Mouse (Mus musculus) layer of hippocampus, postnatal 14 days (tissue): ENCODE results near the gene Ttc9b. TPM values are rescaled to one million over a fixed set of nuclear protein-coding genes. Genes with fewer than 3 reads are reported as not detected.
A peak's percentile ranks its signal among the peaks of the same experiment; 100 is the strongest.
"Not testable (repeated sequence)": the region's sequence is repeated elsewhere in the genome, so short reads cannot be mapped to it uniquely, and the experiment has no call there.

ENCODE experiments used
- DNase-seq, 2 experiments: peaks; one replicate each; pipeline ENCODE4 v3.0.0; 2021 to 2022; ENCODE audit warnings: low spot score in 2 of 2, mixed read lengths in 1 of 2
- total RNA-seq, 2 experiments: library from RNA; stranded (reverse); gene quantifications; 2 replicates each; pipeline ENCODE4 v1.2.3; 2021

Gene Ttc9b
- total RNA-seq, 2 experiments from 2014 or later = 81.8 to 84.7 TPM

- DNase-seq = no peak
Observed at GRCm38 (mm10) chr7:27634691-27635090, 19.0 kb upstream of the Ttc9b start.

GRCm38 (mm10) chr7:27635094-27635493 lies 18.6 kb upstream of the Ttc9b start:
- DNase-seq = not testable (repeated sequence)

- no peak for DNase-seq
Observed at GRCm38 (mm10) chr7:27644471-27644870, 9.2 kb upstream of the Ttc9b start.

- DNase-seq = no peak
Observed at GRCm38 (mm10) chr7:27646516-27646915, 7.2 kb upstream of the Ttc9b start.

GRCm38 (mm10) chr7:27647281-27648002 lies 6.3 kb upstream of the Ttc9b start:
- DNase-seq = no peak

GRCm38 (mm10) chr7:27649723-27650122 lies 4.0 kb upstream of the Ttc9b start:
- no peak for DNase-seq

- peak; percentile 60 to 80 for DNase-seq
Observed at GRCm38 (mm10) chr7:27650949-27651348, 2.8 kb upstream of the Ttc9b start.

- DNase-seq = peak; percentile 53 to 68
Observed at GRCm38 (mm10) chr7:27654607-27655276, 1.0 kb downstream of the Ttc9b start.

GRCm38 (mm10) chr7:27655545-27655944 lies 1.8 kb downstream of the Ttc9b start:
- DNase-seq = no peak

GRCm38 (mm10) chr7:27656600-27656999 lies 2.9 kb downstream of the Ttc9b start:
- DNase-seq = no peak

- no peak for DNase-seq
Observed at GRCm38 (mm10) chr7:27657824-27658395, 4.2 kb downstream of the Ttc9b start.

GRCm38 (mm10) chr7:27658712-27659663 lies 5.3 kb downstream of the Ttc9b start:
- no peak for DNase-seq

- DNase-seq = no peak
Observed at GRCm38 (mm10) chr7:27662038-27662437, 8.3 kb downstream of the Ttc9b start.

- DNase-seq = no peak
Observed at GRCm38 (mm10) chr7:27673064-27673574, 19.4 kb downstream of the Ttc9b start.

GRCm38 (mm10) chr7:27673575-27674131 lies 19.9 kb downstream of the Ttc9b start:
- DNase-seq = no peak

GRCm38 (mm10) chr7:27674195-27674521 lies 20.4 kb downstream of the Ttc9b start:
- no peak for DNase-seq

GRCm38 (mm10) chr7:27674522-27675221 lies 21.0 kb downstream of the Ttc9b start, which contains the start of gene Map3k10:
Gene Map3k10, minus strand, starts transcription at chr7:27674598.
- peak; percentile 96 to 97 for DNase-seq

GRCm38 (mm10) chr7:27675222-27675612 lies 21.5 kb downstream of the Ttc9b start:
- DNase-seq = no peak

GRCm38 (mm10) chr7:27683218-27683617 lies 29.5 kb downstream of the Ttc9b start:
- no peak for DNase-seq

- DNase-seq = no peak
Observed at GRCm38 (mm10) chr7:27685220-27685619, 31.5 kb downstream of the Ttc9b start.
